Mouse (Mus musculus): Measurements from ENCODE around the gene Serpine1. TPM values are rescaled to one million over a fixed set of nuclear protein-coding genes. Genes with fewer than 3 reads are reported as not detected.

The Serpine1 gene
- total and polyA plus RNA-seq, 3 experiments = 0.04 to 0.11 TPM; not detected in 1

DNA sequence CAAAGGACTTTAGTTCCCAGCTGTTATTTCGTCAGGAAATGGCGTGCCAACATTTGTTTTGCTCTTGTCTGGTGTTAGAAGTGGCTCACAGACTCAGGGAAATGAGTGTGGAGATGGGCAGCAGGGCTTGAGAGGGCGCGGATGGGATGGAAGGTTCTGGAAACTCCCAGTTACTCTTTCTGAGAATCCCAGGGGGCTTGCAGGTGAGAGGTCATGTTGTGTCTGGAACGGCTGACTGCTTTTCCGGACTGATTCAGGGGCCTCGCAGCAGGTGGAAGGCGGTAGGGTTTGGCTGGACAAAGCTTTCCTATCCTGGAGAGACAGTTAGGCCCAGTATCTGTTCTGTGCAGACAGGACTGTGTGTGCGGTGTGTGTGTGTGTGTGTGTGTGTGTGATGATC lies 21.7 kb upstream of the Serpine1 start:
- H3K79me2 ChIP-seq (ENCODE audit: control insufficient read depth, insufficient read depth, low read length, poor library complexity) = no peaks in the 10 kb centered on the region
- H3K27ac ChIP-seq (ENCODE audit: control insufficient read depth, low read depth, low read length) = no peak overlapping the region
- no peak overlapping the region for H3K9ac ChIP-seq (ENCODE audit: control insufficient read depth, low read depth, low read length, poor library complexity, severe bottlenecking)
- DNase-seq (ENCODE audit: low read depth, low spot score) = no peak
- H3K36me3 ChIP-seq (ENCODE audit: control insufficient read depth in 1 of 2, insufficient read depth in 2 of 2, low read length in 2 of 2) = peaks cover 0 to 9% of the 10 kb centered on the region in 2 experiments; a peak in 2 of 4 replicates
- no peaks in the 10 kb centered on the region for H3K27me3 ChIP-seq (ENCODE audit: control insufficient read depth in 1 of 2, insufficient read depth in 2 of 2, low read length in 2 of 2)
- TF ChIP-seq POLR2AphosphoS5 (IDR thresholded peaks at IDR 0.05; ENCODE audit: borderline replicate concordance, low read depth, low read length) (no peak), EP300 (IDR thresholded peaks at IDR 0.05; ENCODE audit: low read depth in 1 of 2, low read length in 2 of 2) (no peak), ZKSCAN1 (IDR thresholded peaks at IDR 0.05; ENCODE audit: low read depth, low read length) (no peak), MAZ (IDR thresholded peaks at IDR 0.05; ENCODE audit: low read depth, low read length) (no peak), POLR2AphosphoS2 (IDR thresholded peaks at IDR 0.05; ENCODE audit: low read length) (no peak), ZNF384 (IDR thresholded peaks at IDR 0.05; ENCODE audit: low read depth, low read length) (no peak), JUND (IDR thresholded peaks at IDR 0.05; ENCODE audit: low read depth, low read length) (no peak), SMC3 (IDR thresholded peaks at IDR 0.05; ENCODE audit: low read depth, low read length) (no peak), USF1 (IDR thresholded peaks at IDR 0.05; ENCODE audit: low read depth, low read length) (no peak), GATA1 (IDR thresholded peaks at IDR 0.05; ENCODE audit: low read depth, low read length) (no peak)
- no peaks in the 10 kb centered on the region for H3K9me3 ChIP-seq (replicated peaks; ENCODE audit: insufficient read depth, low read length)
- peaks cover 11 to 28% of the 10 kb centered on the region in 2 experiments for H3K4me1 ChIP-seq (ENCODE audit: control insufficient read depth in 1 of 2, insufficient read depth in 2 of 2, low read length in 2 of 2)
- H3K4me3 ChIP-seq (ENCODE audit: control insufficient read depth in 1 of 2, insufficient read depth in 1 of 2, low read depth in 2 of 2, low read length in 2 of 2) = no peak overlapping the region

DNA sequence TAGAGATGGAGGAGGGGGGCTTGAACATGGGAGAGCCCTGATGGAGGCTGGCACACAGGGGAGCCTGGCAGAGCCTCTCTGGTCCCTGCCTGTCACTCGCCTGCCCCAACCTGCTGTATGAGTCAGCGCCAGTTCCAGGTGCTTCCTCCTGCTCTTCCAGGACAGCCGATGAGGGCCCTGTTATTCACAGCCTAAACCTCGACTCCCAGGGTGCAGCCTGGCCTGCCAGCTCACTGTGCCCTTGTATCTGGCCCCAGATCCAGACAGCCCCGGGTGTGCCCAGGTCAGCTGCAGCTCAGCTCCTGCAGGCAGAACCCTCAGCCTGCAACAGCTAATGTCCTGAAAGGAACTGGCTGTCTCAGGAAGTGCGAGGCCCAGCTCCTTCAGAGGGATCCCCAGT lies 19.5 kb upstream of the Serpine1 start:
- H3K79me2 ChIP-seq (ENCODE audit: control insufficient read depth, insufficient read depth, low read length, poor library complexity) = no peaks in the 10 kb centered on the region
- no peaks in the 10 kb centered on the region for H3K27me3 ChIP-seq (ENCODE audit: control insufficient read depth in 1 of 2, insufficient read depth in 2 of 2, low read length in 2 of 2)
- TF ChIP-seq NRF1 (IDR thresholded peaks at IDR 0.05; ENCODE audit: insufficient read depth, low read depth, low read length, poor library complexity, severe bottlenecking) (no peak), BHLHE40 (IDR thresholded peaks at IDR 0.05; ENCODE audit: borderline replicate concordance, low read depth, low read length) (no peak), SMC3 (IDR thresholded peaks at IDR 0.05; ENCODE audit: low read depth, low read length) (no peak), GABPA (IDR thresholded peaks at IDR 0.05; ENCODE audit: low read depth, low read length) (no peak)
- no peaks in the 10 kb centered on the region for H3K9me3 ChIP-seq (replicated peaks; ENCODE audit: insufficient read depth, low read length)
- no peak overlapping the region for H3K9ac ChIP-seq (ENCODE audit: control insufficient read depth, low read depth, low read length, poor library complexity, severe bottlenecking)
- H3K4me3 ChIP-seq (ENCODE audit: control insufficient read depth in 1 of 2, insufficient read depth in 1 of 2, low read depth in 2 of 2, low read length in 2 of 2) = no peak overlapping the region
- no peaks in the 10 kb centered on the region for H3K36me3 ChIP-seq (ENCODE audit: control insufficient read depth in 1 of 2, insufficient read depth in 2 of 2, low read length in 2 of 2)
- DNase-seq (ENCODE audit: low read depth, low spot score) = no peak
- no peak overlapping the region for H3K27ac ChIP-seq (ENCODE audit: control insufficient read depth, low read depth, low read length)
- H3K4me1 ChIP-seq (ENCODE audit: control insufficient read depth in 1 of 2, insufficient read depth in 2 of 2, low read length in 2 of 2) = peaks cover 7 to 15% of the 10 kb centered on the region in 2 experiments

DNA sequence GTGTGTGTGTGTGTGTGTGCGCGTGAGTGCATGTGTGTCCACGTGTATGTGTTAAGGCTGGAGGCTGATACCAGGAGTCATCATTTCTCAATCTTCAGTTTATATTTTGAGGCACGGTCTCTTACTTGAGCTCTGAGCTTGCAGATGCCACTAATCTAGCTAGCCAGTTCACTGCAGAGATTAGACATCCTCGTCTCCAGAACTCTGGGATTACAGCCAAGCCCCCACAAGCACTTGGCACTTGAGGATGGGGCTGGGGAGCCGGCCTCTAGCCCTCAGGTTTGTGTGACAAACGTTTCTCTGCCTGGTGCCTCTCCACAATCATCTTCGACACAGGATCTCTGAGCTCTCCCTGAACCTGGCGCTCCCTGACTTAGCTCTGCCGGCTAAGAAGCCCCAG lies 18.8 kb upstream of the Serpine1 start:
- H3K4me3 ChIP-seq (ENCODE audit: control insufficient read depth in 1 of 2, insufficient read depth in 1 of 2, low read depth in 2 of 2, low read length in 2 of 2) = no peak overlapping the region
- peak; percentile 45 for DNase-seq (ENCODE audit: low read depth, low spot score)
- peaks cover 4 to 16% of the 10 kb centered on the region in 2 experiments for H3K4me1 ChIP-seq (ENCODE audit: control insufficient read depth in 1 of 2, insufficient read depth in 2 of 2, low read length in 2 of 2)
- H3K27me3 ChIP-seq (ENCODE audit: control insufficient read depth in 1 of 2, insufficient read depth in 2 of 2, low read length in 2 of 2) = no peaks in the 10 kb centered on the region
- no peaks in the 10 kb centered on the region for H3K79me2 ChIP-seq (ENCODE audit: control insufficient read depth, insufficient read depth, low read length, poor library complexity)
- H3K27ac ChIP-seq (ENCODE audit: control insufficient read depth, low read depth, low read length) = no peak overlapping the region
- no peak overlapping the region for H3K9ac ChIP-seq (ENCODE audit: control insufficient read depth, low read depth, low read length, poor library complexity, severe bottlenecking)
- H3K36me3 ChIP-seq (ENCODE audit: control insufficient read depth in 1 of 2, insufficient read depth in 2 of 2, low read length in 2 of 2) = no peaks in the 10 kb centered on the region
- H3K9me3 ChIP-seq (replicated peaks; ENCODE audit: insufficient read depth, low read length) = no peaks in the 10 kb centered on the region
- no peak for TF ChIP-seq SIN3A (IDR thresholded peaks at IDR 0.05; ENCODE audit: low read length)
- 0 out of 2 replicates have a peak, but pooled peaks have one; percentile 20 for TF ChIP-seq GATA1 (IDR thresholded peaks at IDR 0.05; ENCODE audit: low read depth, low read length)
- TF ChIP-seq TBP (IDR thresholded peaks at IDR 0.05; ENCODE audit: low read depth, low read length) = no peak
- no peak for TF ChIP-seq BHLHE40 (IDR thresholded peaks at IDR 0.05; ENCODE audit: borderline replicate concordance, low read depth, low read length)
- TF ChIP-seq ZC3H11A (IDR thresholded peaks at IDR 0.05; ENCODE audit: low read depth, low read length) = no peak
- no peak for TF ChIP-seq POLR2A (IDR thresholded peaks at IDR 0.05; ENCODE audit: control insufficient read depth in 1 of 2, insufficient read depth in 1 of 2, low read depth in 1 of 2, low read length in 2 of 2, poor library complexity in 1 of 2)
- TF ChIP-seq ETS1 (IDR thresholded peaks at IDR 0.05; ENCODE audit: low read depth, low read length) = 0 out of 2 replicates have a peak, but pooled peaks have one; percentile 24
- TF ChIP-seq TAL1 (IDR thresholded peaks at IDR 0.05; ENCODE audit: low read length) = no peak
- TF ChIP-seq MEF2A (IDR thresholded peaks at IDR 0.05; ENCODE audit: extremely low read depth, insufficient replicate concordance, low read depth, low read length, poor library complexity, severe bottlenecking) = no peak
- no peak for TF ChIP-seq GABPA (IDR thresholded peaks at IDR 0.05; ENCODE audit: low read depth, low read length)
- TF ChIP-seq USF2 (IDR thresholded peaks at IDR 0.05; ENCODE audit: borderline replicate concordance in 1 of 2, insufficient read depth in 1 of 2, low read depth in 1 of 2, low read length in 2 of 2) = no peak
- TF ChIP-seq SMC3 (IDR thresholded peaks at IDR 0.05; ENCODE audit: low read depth, low read length) = no peak
- no peak for TF ChIP-seq USF1 (IDR thresholded peaks at IDR 0.05; ENCODE audit: low read depth, low read length)
- TF ChIP-seq ELF1 (IDR thresholded peaks at IDR 0.05; ENCODE audit: low read depth, low read length) = no peak
- no peak for TF ChIP-seq MYB (IDR thresholded peaks at IDR 0.05; ENCODE audit: low read depth, low read length)
- peak in 1 of 2 experiments; percentile 31; a peak in 2 of 4 replicates for TF ChIP-seq EP300 (IDR thresholded peaks at IDR 0.05; ENCODE audit: low read depth in 1 of 2, low read length in 2 of 2)
- no peak for TF ChIP-seq E2F4 (IDR thresholded peaks at IDR 0.05; ENCODE audit: borderline replicate concordance, low read depth, low read length)
- no peak for TF ChIP-seq NRF1 (IDR thresholded peaks at IDR 0.05; ENCODE audit: insufficient read depth, low read depth, low read length, poor library complexity, severe bottlenecking)

Measured in MEL (cell line).